Mouse (Mus musculus) thymus, adult 2 months (tissue): ENCODE data around the gene Immt.

Experiments used
- CTCF ChIP-seq: fragments of 200-500 bp; IDR thresholded peaks from 2 replicates; pipeline ENCODE4 v1.5.1; 2012; ENCODE audit warnings: mild to moderate bottlenecking, control low read depth, low read length, moderate library complexity, borderline replicate concordance; ENCODE audit not compliant: control insufficient read depth, poor library complexity, insufficient read depth; ENCODE audit errors: extremely low read depth
- POLR2A ChIP-seq: fragments of 200-500 bp; IDR thresholded peaks from 2 replicates; pipeline ENCODE4 v1.6.1; 2012; ENCODE audit warnings: mild to moderate bottlenecking, low read length, control low read depth, moderate library complexity; ENCODE audit not compliant: control insufficient read depth, poor library complexity, insufficient read depth; ENCODE audit errors: extremely low read depth

GRCm38 (mm10) chr6:71823085-71823484 lies 8.0 kb upstream of the Immt start:
- TF ChIP-seq POLR2A (no peak), CTCF (no peak)
